Comparison of ENCODE assay signal across 25 mouse cellular contexts in the genomic region with DNA sequence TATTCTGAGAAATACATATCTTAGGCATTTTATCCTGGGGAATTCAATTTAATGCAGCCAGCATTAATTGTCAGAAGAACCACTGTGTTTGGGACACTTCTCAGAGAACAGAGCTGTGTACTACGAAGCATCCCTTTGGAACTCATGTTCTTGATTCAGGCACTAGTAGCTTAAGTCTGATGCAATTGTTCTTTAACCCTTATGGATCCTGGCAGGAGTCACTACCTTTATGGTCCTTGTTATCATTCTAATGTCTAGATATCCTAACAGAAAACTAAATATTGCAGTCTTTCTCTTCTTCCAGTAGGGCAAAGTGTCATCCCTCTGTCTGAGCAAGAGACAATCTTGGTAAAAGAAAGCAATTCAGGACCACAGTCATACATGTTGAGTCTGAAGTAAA. TPM values are rescaled to one million over a fixed set of nuclear protein-coding genes. Genes with fewer than 3 reads are reported as not detected.
DNase-seq lines count a peak whose midpoint lies in the region; TF ChIP-seq lines count a peak whose summit lies in the region.
"Had no signal": no experiment of that assay in that cellular context is flagged by ENCODE, and none has a peak within 500 bp of the region (broad histone marks: within the 10 kb centered on the region; RNA-seq: fewer than 3 reads in every experiment).

No protein-coding gene starts in this region.

- no peaks in the 10 kb centered on the region for H3K9me3 ChIP-seq in MEL (replicated peaks; ENCODE audit: insufficient read depth, low read length)

- TF ChIP-seq POLR2A in MEL (IDR thresholded peaks at IDR 0.05; ENCODE audit: control insufficient read depth in 1 of 2, insufficient read depth in 1 of 2, low read depth in 1 of 2, low read length in 2 of 2, poor library complexity in 1 of 2): no peak

- no peak overlapping the region for H3K9ac ChIP-seq in MEL (ENCODE audit: control insufficient read depth, low read depth, low read length, poor library complexity, severe bottlenecking)
- H3K9ac ChIP-seq: embryonic facial prominence, embryonic 15.5 days; forebrain, embryonic 12.5 days; neural tube, embryonic 15.5 days had no signal

- H3K4me1 ChIP-seq in MEL (ENCODE audit: control insufficient read depth in 1 of 2, insufficient read depth in 2 of 2, low read length in 2 of 2): no peaks in the 10 kb centered on the region
- H3K4me1 ChIP-seq: embryonic facial prominence, embryonic 15.5 days; forebrain, embryonic 12.5 days; limb, embryonic 10.5 days; neural tube, embryonic 15.5 days had no signal

- DNase-seq in heart, adult 9 months (ENCODE audit: low spot score in 2 of 2): peak; percentile 5
- no peak for DNase-seq in heart, adult 8-10 months (ENCODE audit: low spot score)
- peak; percentile 0 for DNase-seq in lung, postnatal 25 days (ENCODE audit: low spot score)
- no peak for DNase-seq in lung, postnatal 36 days
- peak; percentile 4 for DNase-seq in MEL (ENCODE audit: low read depth, low spot score)
- DNase-seq in naive thymus-derived CD4-positive, alpha-beta T cell, adult 2 months (ENCODE audit: low read depth): peak; percentile 6
- DNase-seq in frontal cortex, postnatal 14 days (ENCODE audit: low spot score in 2 of 2): no peak
- DNase-seq: cerebellum, adult 11 months; cerebellum, postnatal 36 days; gastrocnemius, adult 2 months; right cerebral cortex, adult 18-20 months; thymus, postnatal 4 days had no signal

- H3K4me3 ChIP-seq in MEL (ENCODE audit: control insufficient read depth in 1 of 2, insufficient read depth in 1 of 2, low read depth in 2 of 2, low read length in 2 of 2): no peak overlapping the region
- H3K4me3 ChIP-seq: embryonic facial prominence, embryonic 15.5 days; forebrain, embryonic 12.5 days; gastrocnemius, adult 2 months; layer of hippocampus, adult 2 months; limb, embryonic 10.5 days; neural tube, embryonic 15.5 days had no signal

- TF ChIP-seq RAD21 in MEL (IDR thresholded peaks at IDR 0.05; ENCODE audit: low read depth, low read length): no peak

- H3K79me2 ChIP-seq in MEL (ENCODE audit: control insufficient read depth, insufficient read depth, low read length, poor library complexity): no peaks in the 10 kb centered on the region

- TF ChIP-seq EP300 in MEL (IDR thresholded peaks at IDR 0.05; ENCODE audit: low read depth in 1 of 2, low read length in 2 of 2): no peak

- no peaks in the 10 kb centered on the region for H3K36me3 ChIP-seq in MEL (ENCODE audit: control insufficient read depth in 1 of 2, insufficient read depth in 2 of 2, low read length in 2 of 2)
- H3K36me3 ChIP-seq: embryonic facial prominence, embryonic 15.5 days; forebrain, embryonic 12.5 days; limb, embryonic 10.5 days; neural tube, embryonic 15.5 days had no signal

- no peak overlapping the region for H3K27ac ChIP-seq in MEL (ENCODE audit: control insufficient read depth, low read depth, low read length)
- H3K27ac ChIP-seq: embryonic facial prominence, embryonic 15.5 days; forebrain, embryonic 12.5 days; gastrocnemius, adult 2 months; hindbrain, postnatal 0 days; layer of hippocampus, adult 2 months; limb, embryonic 10.5 days; neural tube, embryonic 15.5 days had no signal

- no peaks in the 10 kb centered on the region for H3K27me3 ChIP-seq in MEL (ENCODE audit: control insufficient read depth in 1 of 2, insufficient read depth in 2 of 2, low read length in 2 of 2)
- H3K27me3 ChIP-seq: embryonic facial prominence, embryonic 15.5 days; forebrain, embryonic 12.5 days; neural tube, embryonic 15.5 days had no signal

- no peak for TF ChIP-seq CTCF in MEL (IDR thresholded peaks at IDR 0.05 in 2 of 3, conservative IDR thresholded peaks at IDR 0.05 in 1 of 3; ENCODE audit: control insufficient read depth in 1 of 3, insufficient read depth in 1 of 3, low read depth in 2 of 3, low read length in 3 of 3, poor library complexity in 1 of 3, severe bottlenecking in 1 of 3)

TF ChIP-seq in MEL, 35 proteins besides CTCF, POLR2A, EP300 and RAD21:
- TF ChIP-seq CHD2 (IDR thresholded peaks at IDR 0.05; ENCODE audit: low read length) (no peak), TAL1 (IDR thresholded peaks at IDR 0.05; ENCODE audit: low read length) (no peak), USF1 (IDR thresholded peaks at IDR 0.05; ENCODE audit: low read depth, low read length) (no peak), E2F4 (IDR thresholded peaks at IDR 0.05; ENCODE audit: borderline replicate concordance, low read depth, low read length) (no peak), MXI1 (IDR thresholded peaks at IDR 0.05; ENCODE audit: low read depth, low read length) (no peak), ELF1 (IDR thresholded peaks at IDR 0.05; ENCODE audit: low read depth, low read length) (no peak), KAT2A (conservative IDR thresholded peaks at IDR 0.05; ENCODE audit: low read depth, low read length) (no peak), POLR2AphosphoS2 (IDR thresholded peaks at IDR 0.05; ENCODE audit: low read length) (no peak), ZNF384 (IDR thresholded peaks at IDR 0.05; ENCODE audit: low read depth, low read length) (no peak), BHLHE40 (IDR thresholded peaks at IDR 0.05; ENCODE audit: borderline replicate concordance, low read depth, low read length) (no peak), MEF2A (IDR thresholded peaks at IDR 0.05; ENCODE audit: extremely low read depth, insufficient replicate concordance, low read depth, low read length, poor library complexity, severe bottlenecking) (no peak), MYB (IDR thresholded peaks at IDR 0.05; ENCODE audit: low read depth, low read length) (no peak), SIN3A (IDR thresholded peaks at IDR 0.05; ENCODE audit: low read length) (no peak), USF2 (IDR thresholded peaks at IDR 0.05; ENCODE audit: borderline replicate concordance in 1 of 2, insufficient read depth in 1 of 2, low read depth in 1 of 2, low read length in 2 of 2) (no peak), CHD1 (IDR thresholded peaks at IDR 0.05; ENCODE audit: low read depth, low read length) (no peak), MAFK (IDR thresholded peaks at IDR 0.05; ENCODE audit: borderline replicate concordance, low read depth, low read length) (no peak)

RNA-seq across cellular contexts. Expression of gene Ugt1a1, which starts 1.3 kb away (rescaled TPM):
- not detected for total RNA-seq in heart, adult 8-10 months (2022)
- total RNA-seq in MEL (2012; rRNA removed): not detected in 2 replicates
- polyA plus RNA-seq in MEL (2012; ENCODE audit: insufficient read depth in 1 of 2, insufficient read length in 2 of 2, low read depth in 1 of 2, low replicate concordance in 2 of 2, missing spikeins in 1 of 2): not detected
- total RNA-seq: gastrocnemius, adult 2 months; heart, postnatal 14 days; layer of hippocampus, adult 2 months; left cerebral cortex, adult 18-20 months had no signal
- polyA plus RNA-seq: forebrain, embryonic 12.5 days; limb, embryonic 10.5 days; neural tube, embryonic 15.5 days had no signal

RNA-seq across cellular contexts. Expression of gene Dnajb3, which starts 7.5 kb away (rescaled TPM):
- total RNA-seq in heart, adult 8-10 months (2022): under 1 TPM; 0.26 to 0.60 (median 0.41) TPM
- total RNA-seq in MEL (2012; rRNA removed): not detected in 2 replicates
- not detected for polyA plus RNA-seq in MEL (2012; ENCODE audit: insufficient read depth in 1 of 2, insufficient read length in 2 of 2, low read depth in 1 of 2, low replicate concordance in 2 of 2, missing spikeins in 1 of 2)
- total RNA-seq: gastrocnemius, adult 2 months; megakaryocyte, adult 5-6 weeks; monocyte, adult 5-6 weeks had no signal

RNA-seq across cellular contexts. Expression of gene Ugt1a2, which starts 12.7 kb away (rescaled TPM):
- total RNA-seq in heart, adult 8-10 months (2022): under 1 TPM in 1 of 4 experiments, not detected in 3; 0.12 TPM
- not detected in 2 replicates for total RNA-seq in MEL (2012; rRNA removed)
- not detected for polyA plus RNA-seq in MEL (2012; ENCODE audit: insufficient read depth in 1 of 2, insufficient read length in 2 of 2, low read depth in 1 of 2, low replicate concordance in 2 of 2, missing spikeins in 1 of 2)
- total RNA-seq: gastrocnemius, adult 2 months; heart, adult 18-20 months; heart, postnatal 14 days; hindbrain, postnatal 0 days; layer of hippocampus, adult 2 months; left cerebral cortex, adult 18-20 months had no signal
- polyA plus RNA-seq: embryonic facial prominence, embryonic 15.5 days; forebrain, embryonic 12.5 days; hindbrain, postnatal 0 days; limb, embryonic 10.5 days; neural tube, embryonic 15.5 days had no signal

RNA-seq across cellular contexts. Expression of gene Mroh2a, which starts 13.7 kb away (rescaled TPM):
- under 1 TPM in 1 of 4 experiments, not detected in 3; 0.35 TPM for total RNA-seq in heart, adult 8-10 months (2022)
- 0.20 and 0.27 TPM in 2 replicates for total RNA-seq in MEL (2012; rRNA removed)
- 1 to 10 TPM in 1 of 2 experiments, not detected in 1; 2.5 TPM for polyA plus RNA-seq in MEL (2012; ENCODE audit: insufficient read depth in 1 of 2, insufficient read length in 2 of 2, low read depth in 1 of 2, low replicate concordance in 2 of 2, missing spikeins in 1 of 2)
- total RNA-seq: gastrocnemius, adult 2 months; heart, adult 18-20 months had no signal

RNA-seq across cellular contexts. Expression of gene Ugt1a5, which starts 47.2 kb away (rescaled TPM):
- under 1 TPM in 3 of 4 experiments, not detected in 1; 0.12 to 0.26 (median 0.22) TPM for total RNA-seq in heart, adult 8-10 months (2022)
- total RNA-seq in MEL (2012; rRNA removed): not detected in 2 replicates
- not detected for polyA plus RNA-seq in MEL (2012; ENCODE audit: insufficient read depth in 1 of 2, insufficient read length in 2 of 2, low read depth in 1 of 2, low replicate concordance in 2 of 2, missing spikeins in 1 of 2)
- total RNA-seq: left cerebral cortex, adult 18-20 months; monocyte, adult 5-6 weeks had no signal
- polyA plus RNA-seq: embryonic facial prominence, embryonic 15.5 days; forebrain, embryonic 12.5 days; hindbrain, postnatal 0 days; kidney, embryonic 14.5 days; limb, embryonic 10.5 days; neural tube, embryonic 15.5 days; spleen, adult 2 months had no signal

Comparison
In these comparisons a context has a peak if more than half of its experiments do, and no peak if none do; other contexts are left out.
1. DNase-seq: peak in heart, adult 9 months (2 of 2), lung, postnatal 25 days (single experiment), MEL (single experiment) and naive thymus-derived CD4-positive, alpha-beta T cell, adult 2 months (single experiment); none in heart, adult 8-10 months (single experiment), lung, postnatal 36 days (single experiment) and frontal cortex, postnatal 14 days (0 of 2).